13 mouse cellular contexts compared by ENCODE assay signal in the genomic region with DNA sequence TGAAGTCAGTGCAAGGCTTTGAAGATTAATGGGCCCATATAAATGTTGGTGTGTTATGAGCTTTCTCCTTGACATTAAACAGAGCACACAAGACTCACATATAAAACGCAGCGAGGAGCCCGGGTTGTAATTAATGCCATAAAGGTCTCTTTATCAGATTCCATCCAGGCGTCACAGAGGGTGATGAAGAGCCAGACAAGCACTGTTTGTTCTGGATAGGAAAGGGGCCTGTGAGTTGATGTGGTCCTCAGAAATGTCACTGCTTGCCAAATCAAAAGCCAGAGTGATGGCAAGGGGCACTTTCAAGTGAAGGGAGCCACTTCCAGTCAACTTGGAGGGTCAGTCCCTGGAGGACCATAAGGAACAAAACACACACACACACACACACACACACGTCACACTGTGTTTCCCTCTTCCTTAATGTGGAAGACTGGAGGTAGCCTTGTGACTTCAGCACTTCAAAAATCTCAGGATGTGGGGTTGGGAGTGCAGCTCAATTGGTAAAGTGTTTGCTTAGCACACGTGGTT.
DNase-seq lines count a peak whose midpoint lies in the region; ATAC-seq lines count a peak whose summit lies in the region.
"Had no signal": no experiment of that assay in that cellular context is flagged by ENCODE, and none has a peak within 500 bp of the region (broad histone marks: within the 10 kb centered on the region; RNA-seq: fewer than 3 reads in every experiment).

No protein-coding gene starts in this region.

- no peaks in the 10 kb centered on the region for H3K4me1 ChIP-seq in hindbrain, embryonic 10.5 days (replicated peaks)
- peaks cover 14% of the 10 kb centered on the region for H3K4me1 ChIP-seq in hindbrain, embryonic 16.5 days (ENCODE audit: control insufficient read depth, insufficient read depth, low read depth, low read length)
- H3K4me1 ChIP-seq in embryonic facial prominence, embryonic 10.5 days = peaks cover 31% of the 10 kb centered on the region
- H3K4me1 ChIP-seq in limb, embryonic 10.5 days = peaks cover 69% of the 10 kb centered on the region
- peaks cover 6% of the 10 kb centered on the region; the same call in 1 of the 2 replicates for H3K4me1 ChIP-seq in forebrain, embryonic 12.5 days

- peak overlapping the region; percentile 59; the same call in 1 of the 2 replicates for H3K27ac ChIP-seq in hindbrain, embryonic 10.5 days
- no peak overlapping the region for H3K27ac ChIP-seq in hindbrain, embryonic 16.5 days (ENCODE audit: low read depth, low read length)
- peak overlapping the region; percentile 69 for H3K27ac ChIP-seq in embryonic facial prominence, embryonic 10.5 days (replicated peaks)
- H3K27ac ChIP-seq in limb, embryonic 10.5 days = peak overlapping the region; percentile 84
- no peak overlapping the region for H3K27ac ChIP-seq in forebrain, embryonic 12.5 days

- ATAC-seq in hindbrain, embryonic 16.5 days = no peak
- no peak for ATAC-seq in forebrain, embryonic 12.5 days (ENCODE audit: low FRiP score)
- ATAC-seq: activated CD4-positive, CD25-positive, alpha-beta regulatory T cell, adult 4 months had no signal

- H3K4me2 ChIP-seq in hindbrain, embryonic 16.5 days (ENCODE audit: low read length) = no peak overlapping the region
- H3K4me2 ChIP-seq in forebrain, embryonic 12.5 days = no peak overlapping the region
- H3K4me2 ChIP-seq: midbrain, embryonic 11.5 days had no signal

- no peak overlapping the region for H3K9ac ChIP-seq in hindbrain, embryonic 16.5 days (ENCODE audit: low read depth, low read length)
- no peak overlapping the region for H3K9ac ChIP-seq in forebrain, embryonic 12.5 days

- WGBS in hindbrain, embryonic 10.5 days = 68% methylated on average over 6 of the region's 6 CpGs
- 52% methylated on average over 6 of the region's 6 CpGs for WGBS in hindbrain, embryonic 16.5 days
- 59% methylated on average over 6 of the region's 6 CpGs for WGBS in embryonic facial prominence, embryonic 10.5 days
- WGBS in limb, embryonic 10.5 days = 20% methylated on average over 6 of the region's 6 CpGs
- WGBS in forebrain, embryonic 12.5 days = 51% methylated on average over 6 of the region's 6 CpGs

- no peaks in the 10 kb centered on the region for H3K36me3 ChIP-seq in hindbrain, embryonic 10.5 days
- H3K36me3 ChIP-seq in hindbrain, embryonic 16.5 days (ENCODE audit: control insufficient read depth, insufficient read depth, low read length) = no peaks in the 10 kb centered on the region
- H3K36me3 ChIP-seq in embryonic facial prominence, embryonic 10.5 days (replicated peaks) = no peaks in the 10 kb centered on the region
- no peaks in the 10 kb centered on the region for H3K36me3 ChIP-seq in limb, embryonic 10.5 days
- no peaks in the 10 kb centered on the region for H3K36me3 ChIP-seq in forebrain, embryonic 12.5 days (replicated peaks)

- no peaks in the 10 kb centered on the region for H3K27me3 ChIP-seq in hindbrain, embryonic 10.5 days (ENCODE audit: insufficient read depth, poor library complexity, severe bottlenecking)
- H3K27me3 ChIP-seq in hindbrain, embryonic 16.5 days (replicated peaks; ENCODE audit: control insufficient read depth, insufficient read depth, low read length) = no peaks in the 10 kb centered on the region
- H3K27me3 ChIP-seq in embryonic facial prominence, embryonic 10.5 days (replicated peaks; ENCODE audit: low read depth, poor library complexity, severe bottlenecking) = no peaks in the 10 kb centered on the region
- no peaks in the 10 kb centered on the region for H3K27me3 ChIP-seq in limb, embryonic 10.5 days (ENCODE audit: low read depth, poor library complexity, severe bottlenecking)
- H3K27me3 ChIP-seq in forebrain, embryonic 12.5 days = no peaks in the 10 kb centered on the region

- DNase-seq in hindbrain, embryonic 10.5 days (ENCODE audit: low spot score) = no peak
- no peak for DNase-seq in embryonic facial prominence, embryonic 10.5 days (ENCODE audit: low spot score)
- peak; percentile 77 for DNase-seq in limb, embryonic 10.5 days (ENCODE audit: low spot score)
- peak; percentile 63 for DNase-seq in mesoderm, embryonic 11.5 days (ENCODE audit: low read depth, low spot score)
- DNase-seq in spleen, adult 18-20 months = no peak
- DNase-seq in adrenal gland, postnatal 36 days = no peak
- DNase-seq: cerebellum, adult 11 months; thymus, postnatal 4 days had no signal

- H3K4me3 ChIP-seq in hindbrain, embryonic 10.5 days = no peak overlapping the region
- no peak overlapping the region for H3K4me3 ChIP-seq in hindbrain, embryonic 16.5 days (ENCODE audit: low read length)
- H3K4me3 ChIP-seq in embryonic facial prominence, embryonic 10.5 days = no peak overlapping the region
- no peak overlapping the region for H3K4me3 ChIP-seq in limb, embryonic 10.5 days
- H3K4me3 ChIP-seq in forebrain, embryonic 12.5 days (replicated peaks) = no peak overlapping the region
- H3K4me3 ChIP-seq: erythroblast, embryonic 14.5 days had no signal

- H3K9me3 ChIP-seq in hindbrain, embryonic 10.5 days = no peaks in the 10 kb centered on the region
- no peaks in the 10 kb centered on the region for H3K9me3 ChIP-seq in hindbrain, embryonic 16.5 days (ENCODE audit: control insufficient read depth, low read length)
- no peaks in the 10 kb centered on the region; the same call in 1 of the 2 replicates for H3K9me3 ChIP-seq in embryonic facial prominence, embryonic 10.5 days
- no peaks in the 10 kb centered on the region; the same call in 1 of the 2 replicates for H3K9me3 ChIP-seq in limb, embryonic 10.5 days (replicated peaks)
- no peaks in the 10 kb centered on the region for H3K9me3 ChIP-seq in forebrain, embryonic 12.5 days

Comparison
In these comparisons a context has a peak if more than half of its experiments do, and no peak if none do; other contexts are left out.
1. H3K27ac ChIP-seq: peak in hindbrain, embryonic 10.5 days (single experiment), embryonic facial prominence, embryonic 10.5 days (single experiment) and limb, embryonic 10.5 days (single experiment); none in hindbrain, embryonic 16.5 days (single experiment) and forebrain, embryonic 12.5 days (single experiment).
2. DNase-seq: peak in limb, embryonic 10.5 days (single experiment) and mesoderm, embryonic 11.5 days (single experiment); none in hindbrain, embryonic 10.5 days (single experiment), embryonic facial prominence, embryonic 10.5 days (single experiment), spleen, adult 18-20 months (0 of 2) and adrenal gland, postnatal 36 days (0 of 2).